Mouse (Mus musculus) MEL (cell line): ENCODE measurements around the gene Scaper. TPM values are rescaled to one million over a fixed set of nuclear protein-coding genes. Genes with fewer than 3 reads are reported as not detected.

Experiments
- DNase-seq: peaks from one replicate; pipeline ENCODE4 v3.0.0; 2011; ENCODE audit warnings: low read depth, low spot score
- H3K27ac ChIP-seq: 2 replicates; pipeline ENCODE4 v1.5.1; 2012; ENCODE audit warnings: low read depth, mild to moderate bottlenecking, control low read depth, low read length, moderate library complexity; ENCODE audit not compliant: control insufficient read depth
- H3K27me3 ChIP-seq, 2 experiments: fragments of 150-350 bp in 1 of 2; sonication (generic) in 1 of 2; 2 replicates each; pipeline ENCODE4 v1.6.1; 2012; ENCODE audit warnings: low read length in 2 of 2, mild to moderate bottlenecking in 2 of 2, improper control_type of control experiment in 1 of 2, moderate library complexity in 1 of 2; ENCODE audit not compliant: insufficient read depth in 2 of 2, control insufficient read depth in 1 of 2
- H3K36me3 ChIP-seq, 2 experiments: 2 replicates each; pipeline ENCODE4 v1.6.1; 2012 to 2014; ENCODE audit warnings: low read length in 2 of 2, improper control_type of control experiment in 1 of 2, inconsistent platforms in 1 of 2, mild to moderate bottlenecking in 1 of 2; ENCODE audit not compliant: insufficient read depth in 2 of 2, control insufficient read depth in 1 of 2
- H3K4me1 ChIP-seq, 2 experiments: fragments of 150-350 bp in 1 of 2; sonication (generic) in 1 of 2; 2 replicates each; pipeline ENCODE4 v1.6.1; 2012; ENCODE audit warnings: low read length in 2 of 2, improper control_type of control experiment in 1 of 2, mild to moderate bottlenecking in 1 of 2; ENCODE audit not compliant: insufficient read depth in 2 of 2, control insufficient read depth in 1 of 2
- H3K4me3 ChIP-seq, 2 experiments: fragments of 150-350 bp in 1 of 2; sonication (generic) in 1 of 2; 2 replicates each; pipeline ENCODE4 v1.5.1; 2012; ENCODE audit warnings: low read depth in 2 of 2, low read length in 2 of 2, mild to moderate bottlenecking in 2 of 2, moderate library complexity in 2 of 2, control low read depth in 1 of 2, improper control_type of control experiment in 1 of 2; ENCODE audit not compliant: control insufficient read depth in 1 of 2, insufficient read depth in 1 of 2
- H3K79me2 ChIP-seq: 2 replicates; pipeline ENCODE4 v1.6.1; 2012; ENCODE audit warnings: mild to moderate bottlenecking, low read length, moderate library complexity; ENCODE audit not compliant: control insufficient read depth, poor library complexity, insufficient read depth
- H3K9ac ChIP-seq: 2 replicates; pipeline ENCODE4 v1.6.1; 2012; ENCODE audit warnings: low read depth, mild to moderate bottlenecking, control low read depth, low read length, moderate library complexity; ENCODE audit not compliant: control insufficient read depth, poor library complexity, severe bottlenecking
- H3K9me3 ChIP-seq: fragments of 150-350 bp; sonication (generic); replicated peaks from 2 replicates; pipeline ENCODE4 v1.6.1; 2012; ENCODE audit warnings: mild to moderate bottlenecking, low read length, improper control_type of control experiment, moderate library complexity; ENCODE audit not compliant: insufficient read depth
- CTCF ChIP-seq, 3 experiments: IDR thresholded peaks in 2 of 3; conservative IDR thresholded peaks in 1 of 3; 2 replicates each; pipeline ENCODE4 v1.5.1; 2011 to 2012; ENCODE audit warnings: low read length in 3 of 3, low read depth in 2 of 3, mild to moderate bottlenecking in 2 of 3, improper control_type of control experiment in 1 of 3, inconsistent platforms in 1 of 3, mixed read lengths in 1 of 3, moderate library complexity in 1 of 3; ENCODE audit not compliant: control insufficient read depth in 1 of 3, insufficient read depth in 1 of 3, poor library complexity in 1 of 3, severe bottlenecking in 1 of 3
- E2F4 ChIP-seq: IDR thresholded peaks from 2 replicates; pipeline ENCODE4 v1.6.1; 2011; ENCODE audit warnings: low read depth, low read length, improper control_type of control experiment, borderline replicate concordance
- ELF1 ChIP-seq: IDR thresholded peaks from 2 replicates; pipeline ENCODE4 v1.6.1; 2014; ENCODE audit warnings: low read depth, mild to moderate bottlenecking, inconsistent platforms, low read length, improper control_type of control experiment, moderate library complexity
- EP300 ChIP-seq, 2 experiments: IDR thresholded peaks; 2 replicates each; pipeline ENCODE4 v1.6.1; 2011; ENCODE audit warnings: improper control_type of control experiment in 2 of 2, low read length in 2 of 2, low read depth in 1 of 2, mild to moderate bottlenecking in 1 of 2
- GABPA ChIP-seq: IDR thresholded peaks from 2 replicates; pipeline ENCODE4 v1.6.1; 2012; ENCODE audit warnings: low read depth, mild to moderate bottlenecking, inconsistent platforms, low read length, improper control_type of control experiment, moderate library complexity
- GATA1 ChIP-seq: IDR thresholded peaks from 2 replicates; pipeline ENCODE4 v1.6.1; 2011; ENCODE audit warnings: low read depth, low read length, improper control_type of control experiment
- MAFK ChIP-seq: IDR thresholded peaks from 2 replicates; pipeline ENCODE4 v1.6.1; 2011; ENCODE audit warnings: low read depth, mild to moderate bottlenecking, low read length, improper control_type of control experiment, borderline replicate concordance
- MAX ChIP-seq: IDR thresholded peaks from 2 replicates; pipeline ENCODE4 v1.6.1; 2011; ENCODE audit warnings: low read length, improper control_type of control experiment
- MXI1 ChIP-seq: IDR thresholded peaks from 2 replicates; pipeline ENCODE4 v1.6.1; 2011; ENCODE audit warnings: mild to moderate bottlenecking, low read depth, low read length, improper control_type of control experiment
- NELFE ChIP-seq: IDR thresholded peaks from 2 replicates; pipeline ENCODE4 v1.6.1; 2011; ENCODE audit warnings: low read depth, low read length, improper control_type of control experiment
- POLR2AphosphoS2 ChIP-seq: IDR thresholded peaks from 2 replicates; pipeline ENCODE4 v1.6.1; 2011; ENCODE audit warnings: low read length, improper control_type of control experiment
- POLR2AphosphoS5 ChIP-seq: IDR thresholded peaks from 2 replicates; pipeline ENCODE4 v1.6.1; 2012; ENCODE audit warnings: low read depth, borderline replicate concordance, mild to moderate bottlenecking, inconsistent platforms, low read length, moderate library complexity, mixed read lengths
- RAD21 ChIP-seq: IDR thresholded peaks from 2 replicates; pipeline ENCODE4 v1.6.1; 2011; ENCODE audit warnings: mild to moderate bottlenecking, low read depth, low read length, improper control_type of control experiment
- RCOR1 ChIP-seq: IDR thresholded peaks from 2 replicates; pipeline ENCODE4 v1.6.1; 2012; ENCODE audit warnings: low read depth, mild to moderate bottlenecking, inconsistent platforms, low read length, improper control_type of control experiment
- SMC3 ChIP-seq: IDR thresholded peaks from 2 replicates; pipeline ENCODE4 v1.6.1; 2011; ENCODE audit warnings: low read depth, low read length, improper control_type of control experiment
- TAL1 ChIP-seq: IDR thresholded peaks from 2 replicates; pipeline ENCODE4 v1.6.1; 2012; ENCODE audit warnings: mild to moderate bottlenecking, inconsistent platforms, low read length, moderate library complexity, mixed read lengths
- TBP ChIP-seq: IDR thresholded peaks from 2 replicates; pipeline ENCODE4 v1.8.0; 2011; ENCODE audit warnings: low read depth, low read length, improper control_type of control experiment
- USF1 ChIP-seq: IDR thresholded peaks from 2 replicates; pipeline ENCODE4 v1.6.1; 2014; ENCODE audit warnings: low read depth, mild to moderate bottlenecking, inconsistent platforms, low read length, improper control_type of control experiment, moderate library complexity
- ZC3H11A ChIP-seq: IDR thresholded peaks from 2 replicates; pipeline ENCODE4 v1.6.1; 2012; ENCODE audit warnings: low read depth, mild to moderate bottlenecking, inconsistent platforms, low read length, improper control_type of control experiment
- ZMIZ1 ChIP-seq: IDR thresholded peaks from 2 replicates; pipeline ENCODE4 v1.6.1; 2012; ENCODE audit warnings: low read depth, mild to moderate bottlenecking, inconsistent platforms, low read length, improper control_type of control experiment, moderate library complexity
- polyA plus RNA-seq, 2 experiments: library from polyadenylated mRNA; stranded (reverse) in 1 of 2; unstranded in 1 of 2; fragments of >175 nt in 1 of 2; fragments of >200 nt in 1 of 2; gene quantifications; 2 replicates each; pipeline versions ENCODE4 v1.2.1 to v1.2.4; 2012; ENCODE audit warnings: low replicate concordance in 2 of 2, low read depth in 1 of 2; ENCODE audit not compliant: insufficient read length in 2 of 2, insufficient read depth in 1 of 2, missing spikeins in 1 of 2
- total RNA-seq: library from RNA; depleted of rRNA; stranded (reverse); fragments of 300-350 nt; gene quantifications from 2 replicates; pipeline ENCODE4 v1.2.3, GENCODE M21; 2012

Scaper gene
- total and polyA plus RNA-seq, 3 experiments, result 3.9 to 4.1 TPM; not detected in 1

- TF ChIP-seq TBP (peak; percentile 82), ZMIZ1 (peak; percentile 87), MXI1 (peak; percentile 34; the same call in 1 of the 2 replicates), EP300 (IDR thresholded peaks at IDR 0.05; ENCODE audit: low read depth in 1 of 2, low read length in 2 of 2) (0 out of 4 replicates have a peak, but pooled peaks of 1 of the 2 experiments have one; percentile 5), GATA1 (no peak)
Measured at GRCm38 (mm10) chr9:55937664-55938617, at the start of gene Scaper (continued).

- no peak overlapping the region for H3K27ac ChIP-seq
- no peak for TF ChIP-seq ELF1
- TF ChIP-seq GABPA, result no peak
- no peak for TF ChIP-seq ZMIZ1
- no peak for TF ChIP-seq POLR2AphosphoS5
- TF ChIP-seq TAL1, result no peak
- TF ChIP-seq ZC3H11A, result 0 out of 2 replicates have a peak, but pooled peaks have one; percentile 20
- no peak for TF ChIP-seq E2F4
- no peak for TF ChIP-seq POLR2AphosphoS2
- no peak for TF ChIP-seq MAX
- TF ChIP-seq USF1, result no peak
- TF ChIP-seq RCOR1, result peak; percentile 17; the same call in 1 of the 2 replicates
- TF ChIP-seq SMC3, result peak; percentile 36
- no peak for TF ChIP-seq NELFE
- peak; percentile 45 to 82 (median 74) for TF ChIP-seq CTCF (IDR thresholded peaks at IDR 0.05 in 2 of 3, conservative IDR thresholded peaks at IDR 0.05 in 1 of 3; ENCODE audit: control insufficient read depth in 1 of 3, insufficient read depth in 1 of 3, low read depth in 2 of 3, low read length in 3 of 3, poor library complexity in 1 of 3, severe bottlenecking in 1 of 3)
- TF ChIP-seq RAD21, result peak; percentile 25
- TF ChIP-seq MAFK, result no peak
- H3K79me2 ChIP-seq, result no peaks in the 10 kb centered on the region
- H3K36me3 ChIP-seq, result no peaks in the 10 kb centered on the region
- no peak overlapping the region for H3K9ac ChIP-seq
- no peak overlapping the region for H3K4me3 ChIP-seq
- H3K4me1 ChIP-seq, result no peaks in the 10 kb centered on the region
- H3K9me3 ChIP-seq, result no peaks in the 10 kb centered on the region
- peak; percentile 87 for DNase-seq
- H3K27me3 ChIP-seq, result no peaks in the 10 kb centered on the region
Measured at GRCm38 (mm10) chr9:55946819-55947218, 8.9 kb upstream of the Scaper start.
